Mouse (Mus musculus): ENCODE measurements around the gene Efhb.

DNA sequence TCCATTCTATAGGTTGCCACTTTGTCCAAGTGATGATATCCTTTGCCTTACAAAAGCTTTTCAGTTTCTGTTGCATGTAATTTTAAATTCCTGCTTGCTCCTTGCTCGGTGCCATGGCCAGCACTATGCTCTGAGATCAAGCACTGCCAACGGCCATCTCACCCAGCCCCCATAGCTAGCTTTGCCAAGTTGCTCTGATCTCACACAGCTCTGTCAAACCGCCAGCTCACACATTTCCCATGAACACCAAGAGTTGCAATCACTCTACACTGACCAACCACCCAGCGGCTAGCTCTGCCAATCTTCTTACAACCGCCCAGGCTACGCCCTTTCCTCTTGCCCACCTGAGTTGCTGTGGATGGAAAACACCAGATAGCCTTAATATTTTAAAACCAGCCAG, 99.0 kb downstream of the Efhb start:
- TF ChIP-seq CTCF (IDR thresholded peaks at IDR 0.05; ENCODE audit: low read depth) (no peak), EP300 (IDR thresholded peaks at IDR 0.05; ENCODE audit: low read depth) (no peak)
